Mouse (Mus musculus): Measurements from ENCODE around the gene Ltbp3.

Gene Ltbp3

DNA sequence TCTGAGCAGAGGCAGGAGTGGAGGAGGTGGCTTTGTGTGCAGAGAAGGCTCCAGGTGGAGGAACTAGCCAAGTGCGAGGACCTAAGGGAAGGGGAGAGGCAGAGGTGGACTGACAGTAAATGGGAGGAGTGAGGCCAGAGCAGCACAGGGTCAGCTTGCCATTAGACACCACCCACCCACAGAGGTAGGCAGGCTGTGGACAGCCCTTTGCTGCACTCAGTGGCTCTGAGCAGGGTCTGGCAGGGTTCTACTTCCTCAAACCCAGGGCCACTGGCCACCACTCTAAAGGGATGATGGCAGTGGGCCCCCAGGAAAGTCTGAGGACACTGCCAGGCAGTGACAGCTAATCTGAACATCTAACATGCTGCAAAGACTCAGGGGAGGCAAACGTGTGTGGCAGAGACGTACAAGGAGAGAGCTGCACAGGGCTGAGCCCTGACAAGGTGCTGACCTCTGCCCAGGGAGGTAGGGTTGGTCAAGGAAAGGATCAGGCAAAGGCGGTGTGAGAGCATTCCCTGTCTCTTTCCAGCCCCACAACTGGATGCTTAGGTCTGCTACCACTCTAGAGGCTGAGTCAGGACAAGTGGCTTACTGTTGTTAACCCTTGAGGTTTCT is 16.7 kb upstream of the Ltbp3 start:
- no peak for DNase-seq (ENCODE audit: low read depth, low spot score)

GRCm38 (mm10) chr19:5724549-5724941 is 16.2 kb upstream of the Ltbp3 start:
- peak; percentile 94 for DNase-seq (ENCODE audit: low read depth, low spot score)

DNA sequence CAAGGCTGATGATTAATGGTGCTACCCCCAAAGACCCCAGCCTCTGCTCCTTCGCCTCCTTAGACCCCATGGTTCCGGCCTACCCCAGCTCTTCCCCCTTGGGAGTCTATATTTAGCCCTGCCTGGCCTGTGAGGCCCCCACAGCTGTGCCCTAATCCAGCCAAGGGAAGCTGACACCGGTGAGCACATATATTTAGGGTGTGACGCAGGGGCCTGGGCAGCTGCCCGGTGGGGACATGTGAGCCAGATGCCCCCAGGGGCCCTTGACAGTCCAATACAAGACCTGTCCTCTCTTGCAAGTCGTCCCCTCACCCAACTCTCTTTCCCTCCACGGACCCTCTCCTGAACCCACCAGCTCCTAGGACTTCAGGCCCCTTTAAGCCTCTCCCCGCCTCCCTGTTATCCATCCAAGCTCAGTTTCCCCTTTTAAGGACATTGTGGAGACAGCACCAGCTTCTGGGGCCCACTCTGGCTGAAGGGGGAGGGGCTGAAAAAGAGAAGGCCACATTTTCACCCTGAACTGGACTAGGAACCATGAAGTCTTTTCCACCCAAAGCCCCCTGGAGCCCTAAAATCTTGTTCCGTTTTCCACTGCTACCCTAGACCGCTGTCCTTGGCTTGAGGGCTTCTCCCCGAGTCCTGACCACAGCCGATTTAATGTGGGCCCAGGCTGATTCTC is 15.5 kb upstream of the Ltbp3 start:
- DNase-seq (ENCODE audit: low read depth, low spot score): peak; percentile 95

GRCm38 (mm10) chr19:5725767-5726515 is 14.8 kb upstream of the Ltbp3 start, which contains the start of gene Ehbp1l1:
TSS of gene Ehbp1l1 (minus strand) at chr19:5726317.
- DNase-seq (ENCODE audit: low read depth, low spot score): no peak

- DNase-seq (ENCODE audit: low read depth, low spot score): no peak
Observed at GRCm38 (mm10) chr19:5726961-5727578, 13.6 kb upstream of the Ltbp3 start.

- DNase-seq (ENCODE audit: low read depth, low spot score): peak; percentile 86
Observed at GRCm38 (mm10) chr19:5727701-5728100, 13.0 kb upstream of the Ltbp3 start.

GRCm38 (mm10) chr19:5728631-5729443 is 11.9 kb upstream of the Ltbp3 start:
- no peak for DNase-seq (ENCODE audit: low read depth, low spot score)

DNA sequence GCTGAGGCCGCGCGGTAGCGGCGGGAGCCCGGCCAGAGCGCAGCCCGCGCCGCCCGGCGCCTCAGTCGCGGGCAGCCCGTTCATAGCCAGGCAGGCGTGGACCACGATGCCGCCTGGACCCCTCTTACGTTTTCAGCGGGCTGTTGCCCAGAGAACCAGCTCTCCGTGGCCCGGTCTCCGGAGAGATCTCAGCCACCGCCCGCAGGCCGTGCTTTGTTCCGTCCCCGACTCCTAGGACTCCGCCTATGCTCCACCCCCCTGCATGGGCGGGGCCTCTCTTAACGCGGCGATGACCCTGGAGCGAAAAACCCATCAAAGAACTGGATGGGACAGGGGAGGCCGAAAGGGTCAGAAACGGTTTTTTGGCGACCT is 11.3 kb upstream of the Ltbp3 start, which contains the start of gene Fam89b:
Gene Fam89b (minus strand): TSS at position 210 of the 372 bp plus-strand sequence.
- DNase-seq (ENCODE audit: low read depth, low spot score): peak; percentile 74

- DNase-seq (ENCODE audit: low read depth, low spot score): no peak
Observed at GRCm38 (mm10) chr19:5730314-5731186, 10.2 kb upstream of the Ltbp3 start.

DNA sequence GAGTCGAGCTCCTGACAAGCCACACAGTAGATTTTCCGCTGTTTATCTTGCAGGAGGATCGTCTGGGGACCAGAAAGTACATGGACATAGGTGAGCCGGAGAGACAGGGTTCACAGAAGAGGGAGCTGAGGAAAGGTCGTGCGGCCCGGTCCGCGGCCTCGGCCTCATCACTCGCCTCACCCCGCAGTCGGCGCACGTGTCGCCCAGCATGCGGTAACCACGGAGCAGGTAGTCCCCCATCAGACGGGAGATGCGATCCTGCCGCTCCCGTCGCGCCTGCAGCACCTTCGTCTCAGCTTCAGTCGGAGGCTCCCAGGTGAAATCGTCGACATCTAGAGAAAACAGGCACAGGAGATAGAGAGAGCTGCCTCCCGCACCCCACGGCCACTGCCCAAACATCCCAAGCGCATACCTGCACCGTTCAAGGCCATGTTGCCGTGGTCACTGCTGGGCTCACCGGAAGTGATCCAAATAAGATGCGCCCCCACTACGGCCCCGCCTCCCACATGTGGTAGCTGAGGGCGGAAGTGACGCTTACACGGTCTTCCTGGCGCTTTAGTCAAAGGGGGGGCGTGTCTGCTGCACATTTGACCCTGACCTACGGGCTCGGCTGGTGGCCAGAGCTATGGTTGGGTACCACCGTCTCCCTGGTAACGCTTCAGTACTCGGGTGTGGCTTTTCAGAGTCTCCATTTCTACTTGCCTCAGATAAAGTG is 9.3 kb upstream of the Ltbp3 start:
- DNase-seq (ENCODE audit: low read depth, low spot score): peak; percentile 89

DNA sequence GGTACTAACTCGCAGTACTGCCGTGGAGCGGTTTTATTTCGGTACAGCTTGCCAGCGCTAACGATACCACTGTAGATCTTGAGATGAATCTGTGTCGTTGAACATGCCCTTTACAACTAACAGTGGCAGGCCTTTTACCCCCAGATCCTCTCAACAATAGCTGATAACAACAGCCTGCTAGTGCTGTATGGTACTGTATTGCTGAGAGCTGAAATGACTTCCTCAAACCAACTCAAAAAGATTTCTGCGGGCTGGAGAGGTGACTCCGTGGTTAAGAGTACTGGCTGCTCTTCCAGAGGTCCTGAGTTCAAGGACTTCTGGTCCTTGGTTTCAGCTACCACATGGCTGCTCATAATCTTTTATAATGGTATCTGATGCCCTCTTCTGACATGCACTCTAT is 6.4 kb upstream of the Ltbp3 start:
- DNase-seq (ENCODE audit: low read depth, low spot score): no peak

DNA sequence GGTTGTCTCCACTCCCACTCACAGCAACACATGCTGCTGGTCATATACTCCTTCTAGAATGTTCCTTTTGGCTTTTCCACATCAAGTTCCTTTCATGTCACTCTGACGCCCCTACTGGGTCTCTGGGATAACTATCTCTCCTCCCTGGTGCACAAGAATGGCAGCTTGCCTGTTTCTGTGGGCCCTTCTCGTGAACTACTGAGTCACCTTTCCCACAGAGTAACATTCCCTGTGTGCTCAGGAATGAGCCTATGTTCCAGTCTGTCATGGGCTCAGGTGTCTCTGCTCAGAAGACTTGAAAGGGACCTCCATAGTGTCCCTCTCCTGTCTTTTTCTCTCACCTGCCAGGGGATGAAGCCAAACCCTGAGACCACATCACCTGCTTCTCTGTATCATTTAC is 1.3 kb upstream of the Ltbp3 start:
- no peak for DNase-seq (ENCODE audit: low read depth, low spot score)

- peak; percentile 66 for DNase-seq (ENCODE audit: low read depth, low spot score)
Observed at GRCm38 (mm10) chr19:5741641-5742240, 1.0 kb downstream of the Ltbp3 start.

- DNase-seq (ENCODE audit: low read depth, low spot score): no peak
Observed at GRCm38 (mm10) chr19:5742241-5742641, 1.5 kb downstream of the Ltbp3 start.

GRCm38 (mm10) chr19:5743576-5743975 is 2.9 kb downstream of the Ltbp3 start:
- no peak for DNase-seq (ENCODE audit: low read depth, low spot score)

GRCm38 (mm10) chr19:5745756-5746710 is 5.3 kb downstream of the Ltbp3 start:
- no peak for DNase-seq (ENCODE audit: low read depth, low spot score)

DNA sequence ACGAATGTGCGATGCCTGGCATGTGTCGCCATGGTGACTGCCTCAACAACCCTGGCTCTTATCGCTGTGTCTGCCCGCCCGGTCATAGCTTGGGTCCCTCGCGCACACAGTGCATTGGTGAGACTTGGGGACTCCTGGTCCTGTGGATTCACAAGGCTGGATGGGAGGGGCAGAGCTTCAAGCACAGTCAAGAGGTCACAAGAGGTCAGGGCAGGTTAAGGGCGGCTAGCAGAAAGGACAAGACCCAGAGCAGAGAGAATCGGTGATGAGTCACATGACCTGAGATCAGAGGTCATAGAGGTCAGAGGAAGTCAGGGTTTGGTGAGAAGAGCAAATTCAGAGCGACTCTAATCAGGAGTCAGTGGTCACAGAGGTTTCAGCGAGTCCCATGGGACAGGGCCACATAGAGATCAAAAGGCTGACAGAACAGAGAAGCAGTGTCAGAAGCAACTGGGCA is 6.2 kb downstream of the Ltbp3 start:
- no peak for DNase-seq (ENCODE audit: low read depth, low spot score)

GRCm38 (mm10) chr19:5749476-5749875 is 8.8 kb downstream of the Ltbp3 start:
- no peak for DNase-seq (ENCODE audit: low read depth, low spot score)

Data from skeletal muscle tissue, adult 2 months (tissue).